Mouse (Mus musculus): ENCODE data around the gene Kcnk2. TPM values are rescaled to one million over a fixed set of nuclear protein-coding genes. Genes with fewer than 3 reads are reported as not detected.
A peak's percentile ranks its signal among the peaks of the same experiment; 100 is the strongest.
"Not testable (repeated sequence)": the region's sequence is repeated elsewhere in the genome, so short reads cannot be mapped to it uniquely, and the experiment has no call there.

The Kcnk2 gene
- polyA plus RNA-seq, 1 experiment: 5.8 TPM

GRCm38 (mm10) chr1:189253207-189253606 lies 148.9 kb downstream of the Kcnk2 start:
- H3K4me3 ChIP-seq (ENCODE audit: control insufficient read depth, low read depth, low read length): no peak overlapping the region
- TF ChIP-seq POLR2A (IDR thresholded peaks at IDR 0.05; ENCODE audit: control insufficient read depth, low read depth, low read length) (no peak), CTCF (IDR thresholded peaks at IDR 0.05; ENCODE audit: control insufficient read depth, insufficient read depth, insufficient replicate concordance, low read depth, low read length) (peak; percentile 68; the same call in 1 of the 2 replicates)
- H3K27ac ChIP-seq (ENCODE audit: control insufficient read depth, insufficient read depth, low read depth, low read length): no peak overlapping the region
- no peaks in the 10 kb centered on the region for H3K27me3 ChIP-seq (ENCODE audit: control insufficient read depth, insufficient read depth, low read length)
- H3K4me1 ChIP-seq (ENCODE audit: control insufficient read depth, insufficient read depth, low read length): no peaks in the 10 kb centered on the region
- no peaks in the 10 kb centered on the region for H3K36me3 ChIP-seq (ENCODE audit: control insufficient read depth, insufficient read depth, low read length)

GRCm38 (mm10) chr1:189243206-189243605 lies 158.9 kb downstream of the Kcnk2 start:
- H3K36me3 ChIP-seq (ENCODE audit: control insufficient read depth, insufficient read depth, low read length); H3K4me1 ChIP-seq (ENCODE audit: control insufficient read depth, insufficient read depth, low read length); H3K27ac ChIP-seq (ENCODE audit: control insufficient read depth, insufficient read depth, low read depth, low read length); H3K27me3 ChIP-seq (ENCODE audit: control insufficient read depth, insufficient read depth, low read length): not testable (repeated sequence)
- peak overlapping the region; percentile 59 for H3K4me3 ChIP-seq (ENCODE audit: control insufficient read depth, low read depth, low read length)

- Histone ChIP-seq H3K4me1 (ENCODE audit: control insufficient read depth, insufficient read depth, low read length) (no peaks in the 10 kb centered on the region), H3K4me3 (ENCODE audit: control insufficient read depth, low read depth, low read length) (no peak overlapping the region), H3K36me3 (ENCODE audit: control insufficient read depth, insufficient read depth, low read length) (no peaks in the 10 kb centered on the region), H3K27ac (ENCODE audit: control insufficient read depth, insufficient read depth, low read depth, low read length) (no peak overlapping the region), H3K27me3 (ENCODE audit: control insufficient read depth, insufficient read depth, low read length) (no peaks in the 10 kb centered on the region)
- TF ChIP-seq CTCF (IDR thresholded peaks at IDR 0.05; ENCODE audit: control insufficient read depth, insufficient read depth, insufficient replicate concordance, low read depth, low read length): no peak
- TF ChIP-seq POLR2A (IDR thresholded peaks at IDR 0.05; ENCODE audit: control insufficient read depth, low read depth, low read length): no peak
Measured at GRCm38 (mm10) chr1:189235261-189235660, 166.8 kb downstream of the Kcnk2 start.

DNA sequence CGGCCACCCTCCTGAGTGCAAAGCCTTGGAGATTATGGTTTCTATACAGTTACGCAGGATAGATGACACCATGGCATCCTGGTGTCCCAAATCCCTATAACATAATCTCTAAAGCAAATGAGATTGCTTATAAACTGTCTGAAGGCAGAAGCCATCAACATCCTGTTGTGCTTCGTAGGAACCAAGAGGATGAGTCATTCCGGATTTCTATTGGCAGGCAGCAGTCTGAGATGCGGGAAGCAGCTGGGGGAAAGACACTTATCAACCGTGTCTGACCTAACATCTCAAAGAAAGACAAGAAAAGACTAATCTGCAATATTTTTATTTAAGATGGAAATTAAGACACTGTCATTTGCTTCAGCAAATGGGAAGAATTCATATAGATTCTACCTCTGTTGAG lies 169.2 kb downstream of the Kcnk2 start:
- Histone ChIP-seq H3K27ac (ENCODE audit: control insufficient read depth, insufficient read depth, low read depth, low read length) (no peak overlapping the region), H3K36me3 (ENCODE audit: control insufficient read depth, insufficient read depth, low read length) (no peaks in the 10 kb centered on the region), H3K27me3 (ENCODE audit: control insufficient read depth, insufficient read depth, low read length) (no peaks in the 10 kb centered on the region), H3K4me3 (ENCODE audit: control insufficient read depth, low read depth, low read length) (no peak overlapping the region), H3K4me1 (ENCODE audit: control insufficient read depth, insufficient read depth, low read length) (peaks cover 2% of the 10 kb centered on the region; the same call in 1 of the 2 replicates)
- TF ChIP-seq CTCF (IDR thresholded peaks at IDR 0.05; ENCODE audit: control insufficient read depth, insufficient read depth, insufficient replicate concordance, low read depth, low read length) (no peak), POLR2A (IDR thresholded peaks at IDR 0.05; ENCODE audit: control insufficient read depth, low read depth, low read length) (no peak)

DNA sequence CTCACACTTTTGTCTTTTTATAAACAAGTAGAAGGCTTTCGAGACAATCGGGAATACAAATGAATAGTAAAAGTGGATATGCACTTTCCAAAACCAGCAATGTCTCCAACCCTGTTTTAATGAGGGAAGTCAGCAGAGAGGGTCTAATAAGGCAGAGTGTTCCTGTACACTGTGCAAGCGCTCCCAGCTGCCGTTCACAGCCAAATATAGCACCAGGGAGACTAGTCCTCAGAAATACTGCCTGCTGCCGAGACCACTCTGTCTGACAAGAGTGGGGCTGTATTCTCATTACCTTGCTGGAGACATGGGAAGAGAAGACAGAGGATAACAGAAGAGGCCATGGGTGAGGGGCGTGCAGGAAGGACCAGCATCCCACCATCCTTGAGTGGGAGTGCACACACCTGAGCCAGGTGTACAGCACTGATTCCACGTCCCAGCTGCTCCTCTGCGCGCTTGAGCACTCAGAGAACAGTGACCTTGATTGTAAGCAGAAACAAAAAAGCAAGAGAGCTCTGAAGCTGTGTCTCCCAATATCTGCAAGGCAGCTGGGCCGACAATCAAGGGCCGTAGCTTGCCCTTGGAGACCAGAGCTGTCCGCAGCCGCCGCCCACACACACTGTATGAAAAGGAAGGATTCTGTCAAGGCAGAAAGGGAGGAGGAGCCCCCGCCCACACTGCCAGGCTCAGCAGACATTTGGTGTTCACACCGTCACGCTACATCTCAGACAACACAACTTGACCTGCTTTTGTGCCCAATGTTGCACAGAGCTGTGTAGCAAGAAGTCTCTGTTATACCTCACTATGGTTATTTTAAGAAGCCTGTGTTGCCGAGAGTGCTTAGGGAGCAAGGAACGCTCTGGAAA lies 173.6 kb downstream of the Kcnk2 start:
- peak overlapping the region; percentile 52 for H3K27ac ChIP-seq (ENCODE audit: control insufficient read depth, insufficient read depth, low read depth, low read length)
- no peaks in the 10 kb centered on the region for H3K27me3 ChIP-seq (ENCODE audit: control insufficient read depth, insufficient read depth, low read length)
- no peak overlapping the region for H3K4me3 ChIP-seq (ENCODE audit: control insufficient read depth, low read depth, low read length)
- H3K36me3 ChIP-seq (ENCODE audit: control insufficient read depth, insufficient read depth, low read length): no peaks in the 10 kb centered on the region
- TF ChIP-seq CTCF (IDR thresholded peaks at IDR 0.05; ENCODE audit: control insufficient read depth, insufficient read depth, insufficient replicate concordance, low read depth, low read length): no peak
- TF ChIP-seq POLR2A (IDR thresholded peaks at IDR 0.05; ENCODE audit: control insufficient read depth, low read depth, low read length): no peak
- H3K4me1 ChIP-seq (ENCODE audit: control insufficient read depth, insufficient read depth, low read length): peaks cover 2% of the 10 kb centered on the region; the same call in 1 of the 2 replicates

- H3K27me3 ChIP-seq (ENCODE audit: control insufficient read depth, insufficient read depth, low read length): no peaks in the 10 kb centered on the region
- TF ChIP-seq CTCF (IDR thresholded peaks at IDR 0.05; ENCODE audit: control insufficient read depth, insufficient read depth, insufficient replicate concordance, low read depth, low read length): no peak
- TF ChIP-seq POLR2A (IDR thresholded peaks at IDR 0.05; ENCODE audit: control insufficient read depth, low read depth, low read length): no peak
- no peak overlapping the region for H3K27ac ChIP-seq (ENCODE audit: control insufficient read depth, insufficient read depth, low read depth, low read length)
- no peak overlapping the region for H3K4me3 ChIP-seq (ENCODE audit: control insufficient read depth, low read depth, low read length)
- peaks cover 2% of the 10 kb centered on the region; the same call in 1 of the 2 replicates for H3K4me1 ChIP-seq (ENCODE audit: control insufficient read depth, insufficient read depth, low read length)
- no peaks in the 10 kb centered on the region for H3K36me3 ChIP-seq (ENCODE audit: control insufficient read depth, insufficient read depth, low read length)
Measured at GRCm38 (mm10) chr1:189227479-189227878, 174.6 kb downstream of the Kcnk2 start.

GRCm38 (mm10) chr1:189219051-189219450 lies 183.0 kb downstream of the Kcnk2 start:
- Histone ChIP-seq H3K27ac (ENCODE audit: control insufficient read depth, insufficient read depth, low read depth, low read length) (no peak overlapping the region), H3K4me1 (ENCODE audit: control insufficient read depth, insufficient read depth, low read length) (0 out of 2 replicates have a peak, but pooled peaks cover 2% of the 10 kb centered on the region)
- TF ChIP-seq CTCF (IDR thresholded peaks at IDR 0.05; ENCODE audit: control insufficient read depth, insufficient read depth, insufficient replicate concordance, low read depth, low read length) (no peak), POLR2A (IDR thresholded peaks at IDR 0.05; ENCODE audit: control insufficient read depth, low read depth, low read length) (no peak)

More at GRCm38 (mm10) chr1:189219051-189219450, 183.0 kb downstream of the Kcnk2 start:
- Histone ChIP-seq H3K27me3 (ENCODE audit: control insufficient read depth, insufficient read depth, low read length) (no peaks in the 10 kb centered on the region), H3K4me3 (ENCODE audit: control insufficient read depth, low read depth, low read length) (no peak overlapping the region), H3K36me3 (ENCODE audit: control insufficient read depth, insufficient read depth, low read length) (no peaks in the 10 kb centered on the region)
